Mouse (Mus musculus): ENCODE results near the gene Slc25a28. TPM values are rescaled to one million over a fixed set of nuclear protein-coding genes. Genes with fewer than 3 reads are reported as not detected.

The Slc25a28 gene
- 34.8 TPM for polyA plus RNA-seq (2015; fragmentation: Illumina TruSeq; extraction: RNeasy Lipid Tissue Mini Kit (QIAGEN cat#74804); ENCODE audit: insufficient read depth, low replicate concordance)

GRCm38 (mm10) chr19:43674730-43675524 is at the start of gene Slc25a28:
TSS of gene Slc25a28 (minus strand) at chr19:43674881.

GRCm38 (mm10) chr19:43689419-43690246 is 15.0 kb upstream of the Slc25a28 start, which contains the start of gene Entpd7:
TSS of gene Entpd7 (plus strand) at chr19:43689672.

Other genes starting within 250 kb of the Slc25a28 start
- 0.06 TPM for gene Cnnm1, start 234.4 kb downstream of the Slc25a28 start, polyA plus RNA-seq (2015; fragmentation: Illumina TruSeq; extraction: RNeasy Lipid Tissue Mini Kit (QIAGEN cat#74804); ENCODE audit: insufficient read depth, low replicate concordance)
- gene Got1, start 150.3 kb downstream of the Slc25a28 start, polyA plus RNA-seq (2015; fragmentation: Illumina TruSeq; extraction: RNeasy Lipid Tissue Mini Kit (QIAGEN cat#74804); ENCODE audit: insufficient read depth, low replicate concordance), result 23.7 TPM
- gene Nkx2-3, start 62.6 kb downstream of the Slc25a28 start, polyA plus RNA-seq (2015; fragmentation: Illumina TruSeq; extraction: RNeasy Lipid Tissue Mini Kit (QIAGEN cat#74804); ENCODE audit: insufficient read depth, low replicate concordance), result 8.4 TPM
- gene Entpd7, start 14.8 kb upstream of the Slc25a28 start, polyA plus RNA-seq (2015; fragmentation: Illumina TruSeq; extraction: RNeasy Lipid Tissue Mini Kit (QIAGEN cat#74804); ENCODE audit: insufficient read depth, low replicate concordance), result 4.7 TPM
- gene Cutc, start 78.1 kb upstream of the Slc25a28 start, polyA plus RNA-seq (2015; fragmentation: Illumina TruSeq; extraction: RNeasy Lipid Tissue Mini Kit (QIAGEN cat#74804); ENCODE audit: insufficient read depth, low replicate concordance), result 27.6 TPM
- 14.5 TPM for gene Cox15, start 78.1 kb upstream of the Slc25a28 start, polyA plus RNA-seq (2015; fragmentation: Illumina TruSeq; extraction: RNeasy Lipid Tissue Mini Kit (QIAGEN cat#74804); ENCODE audit: insufficient read depth, low replicate concordance)
- gene Abcc2, start 107.3 kb upstream of the Slc25a28 start, polyA plus RNA-seq (2015; fragmentation: Illumina TruSeq; extraction: RNeasy Lipid Tissue Mini Kit (QIAGEN cat#74804); ENCODE audit: insufficient read depth, low replicate concordance), result 0.06 TPM

Measured in spleen, adult 10 weeks (tissue).